Mouse (Mus musculus): ENCODE measurements around the gene Gm45799. TPM values are rescaled to one million over a fixed set of nuclear protein-coding genes. Genes with fewer than 3 reads are reported as not detected.
A peak's percentile ranks its signal among the peaks of the same experiment; 100 is the strongest.

Gm45799 gene
- polyA plus RNA-seq (2012; rRNA removed) = 203 and 226 TPM in 2 replicates

- no peaks in the 10 kb centered on the region for H3K27me3 ChIP-seq (ENCODE audit: control insufficient read depth, insufficient read depth, low read length)
- H3K4me1 ChIP-seq (ENCODE audit: control insufficient read depth, insufficient read depth, insufficient read length, low read length) = peaks cover 9% of the 10 kb centered on the region
- H3K27ac ChIP-seq (ENCODE audit: insufficient read depth, low read depth, low read length) = peak within 1 kb of the TSS; percentile 87
- peaks cover 13% of the 10 kb centered on the region for H3K36me3 ChIP-seq (ENCODE audit: control insufficient read depth, insufficient read depth, low read length)
- under 1% methylated on average over 45 of the region's 45 CpGs for WGBS
- no peak for TF ChIP-seq CTCF (IDR thresholded peaks at IDR 0.05; ENCODE audit: extremely low read depth, insufficient read length, insufficient replicate concordance, low read depth, low read length)
- 0 out of 2 replicates have a peak, but pooled peaks have one; percentile 63 for TF ChIP-seq POLR2A (IDR thresholded peaks at IDR 0.05; ENCODE audit: low read depth, low read length)
- H3K4me3 ChIP-seq (ENCODE audit: low read depth, low read length) = peak within 1 kb of the TSS; percentile 93
Measured at GRCm38 (mm10) chr7:105640233-105640893, at the start of gene Gm45799, which contains the start of gene Arfip2. Gene Gm45799, plus strand, starts transcription at chr7:105640552. Gene Arfip2, minus strand, starts transcription at chr7:105640416.

GRCm38 (mm10) chr7:105602860-105603623 is 37.3 kb upstream of the Gm45799 start:
- Histone ChIP-seq H3K4me3 (ENCODE audit: low read depth, low read length) (no peak overlapping the region), H3K27me3 (ENCODE audit: control insufficient read depth, insufficient read depth, low read length) (no peaks in the 10 kb centered on the region), H3K27ac (ENCODE audit: insufficient read depth, low read depth, low read length) (no peak overlapping the region), H3K36me3 (ENCODE audit: control insufficient read depth, insufficient read depth, low read length) (no peaks in the 10 kb centered on the region), H3K4me1 (ENCODE audit: control insufficient read depth, insufficient read depth, insufficient read length, low read length) (no peaks in the 10 kb centered on the region)
- WGBS = 34% methylated on average over 9 of the region's 9 CpGs
- TF ChIP-seq POLR2A (IDR thresholded peaks at IDR 0.05; ENCODE audit: low read depth, low read length) = no peak
- TF ChIP-seq CTCF (IDR thresholded peaks at IDR 0.05; ENCODE audit: extremely low read depth, insufficient read length, insufficient replicate concordance, low read depth, low read length) = peak; percentile 72; the same call in 1 of the 2 replicates

GRCm38 (mm10) chr7:105608467-105608866 is 31.9 kb upstream of the Gm45799 start:
- H3K27ac ChIP-seq (ENCODE audit: insufficient read depth, low read depth, low read length) = no peak overlapping the region
- no peak overlapping the region for H3K4me3 ChIP-seq (ENCODE audit: low read depth, low read length)
- peaks cover 6% of the 10 kb centered on the region; the same call in 1 of the 2 replicates for H3K36me3 ChIP-seq (ENCODE audit: control insufficient read depth, insufficient read depth, low read length)
- no peak for TF ChIP-seq CTCF (IDR thresholded peaks at IDR 0.05; ENCODE audit: extremely low read depth, insufficient read length, insufficient replicate concordance, low read depth, low read length)
- TF ChIP-seq POLR2A (IDR thresholded peaks at IDR 0.05; ENCODE audit: low read depth, low read length) = no peak
- 74% methylated on average over 3 of the region's 3 CpGs for WGBS
- H3K4me1 ChIP-seq (ENCODE audit: control insufficient read depth, insufficient read depth, insufficient read length, low read length) = no peaks in the 10 kb centered on the region
- no peaks in the 10 kb centered on the region for H3K27me3 ChIP-seq (ENCODE audit: control insufficient read depth, insufficient read depth, low read length)

GRCm38 (mm10) chr7:105611767-105612166 is 28.6 kb upstream of the Gm45799 start:
- H3K36me3 ChIP-seq (ENCODE audit: control insufficient read depth, insufficient read depth, low read length) = peaks cover 8% of the 10 kb centered on the region; the same call in 1 of the 2 replicates
- 82% methylated on average over 1 of the region's 1 CpGs for WGBS
- no peak overlapping the region for H3K27ac ChIP-seq (ENCODE audit: insufficient read depth, low read depth, low read length)
- TF ChIP-seq CTCF (IDR thresholded peaks at IDR 0.05; ENCODE audit: extremely low read depth, insufficient read length, insufficient replicate concordance, low read depth, low read length) = no peak
- TF ChIP-seq POLR2A (IDR thresholded peaks at IDR 0.05; ENCODE audit: low read depth, low read length) = no peak
- no peaks in the 10 kb centered on the region for H3K4me1 ChIP-seq (ENCODE audit: control insufficient read depth, insufficient read depth, insufficient read length, low read length)
- H3K4me3 ChIP-seq (ENCODE audit: low read depth, low read length) = no peak overlapping the region
- H3K27me3 ChIP-seq (ENCODE audit: control insufficient read depth, insufficient read depth, low read length) = no peaks in the 10 kb centered on the region

- Histone ChIP-seq H3K27me3 (ENCODE audit: control insufficient read depth, insufficient read depth, low read length) (no peaks in the 10 kb centered on the region), H3K27ac (ENCODE audit: insufficient read depth, low read depth, low read length) (no peak overlapping the region), H3K4me1 (ENCODE audit: control insufficient read depth, insufficient read depth, insufficient read length, low read length) (no peaks in the 10 kb centered on the region), H3K36me3 (ENCODE audit: control insufficient read depth, insufficient read depth, low read length) (peaks cover 11% of the 10 kb centered on the region; the same call in 1 of the 2 replicates), H3K4me3 (ENCODE audit: low read depth, low read length) (no peak overlapping the region)
- TF ChIP-seq POLR2A (IDR thresholded peaks at IDR 0.05; ENCODE audit: low read depth, low read length) (no peak), CTCF (IDR thresholded peaks at IDR 0.05; ENCODE audit: extremely low read depth, insufficient read length, insufficient replicate concordance, low read depth, low read length) (no peak)
- 91% methylated on average over 1 of the region's 1 CpGs for WGBS
Measured at GRCm38 (mm10) chr7:105614400-105614799, 26.0 kb upstream of the Gm45799 start.

- 62% methylated on average over 1 of the region's 1 CpGs for WGBS
- Histone ChIP-seq H3K4me3 (ENCODE audit: low read depth, low read length) (no peak overlapping the region), H3K27ac (ENCODE audit: insufficient read depth, low read depth, low read length) (no peak overlapping the region), H3K4me1 (ENCODE audit: control insufficient read depth, insufficient read depth, insufficient read length, low read length) (no peaks in the 10 kb centered on the region), H3K36me3 (ENCODE audit: control insufficient read depth, insufficient read depth, low read length) (peaks cover 10% of the 10 kb centered on the region; the same call in 1 of the 2 replicates), H3K27me3 (ENCODE audit: control insufficient read depth, insufficient read depth, low read length) (no peaks in the 10 kb centered on the region)
- TF ChIP-seq CTCF (IDR thresholded peaks at IDR 0.05; ENCODE audit: extremely low read depth, insufficient read length, insufficient replicate concordance, low read depth, low read length) (no peak), POLR2A (IDR thresholded peaks at IDR 0.05; ENCODE audit: low read depth, low read length) (no peak)
Measured at GRCm38 (mm10) chr7:105615720-105616119, 24.6 kb upstream of the Gm45799 start.

- 82% methylated on average over 6 of the region's 6 CpGs for WGBS
- no peaks in the 10 kb centered on the region for H3K4me1 ChIP-seq (ENCODE audit: control insufficient read depth, insufficient read depth, insufficient read length, low read length)
- H3K4me3 ChIP-seq (ENCODE audit: low read depth, low read length) = no peak overlapping the region
- no peak overlapping the region for H3K27ac ChIP-seq (ENCODE audit: insufficient read depth, low read depth, low read length)
- H3K27me3 ChIP-seq (ENCODE audit: control insufficient read depth, insufficient read depth, low read length) = no peaks in the 10 kb centered on the region
- TF ChIP-seq POLR2A (IDR thresholded peaks at IDR 0.05; ENCODE audit: low read depth, low read length) = no peak
- no peak for TF ChIP-seq CTCF (IDR thresholded peaks at IDR 0.05; ENCODE audit: extremely low read depth, insufficient read length, insufficient replicate concordance, low read depth, low read length)
- H3K36me3 ChIP-seq (ENCODE audit: control insufficient read depth, insufficient read depth, low read length) = peaks cover 6% of the 10 kb centered on the region; the same call in 1 of the 2 replicates
Measured at GRCm38 (mm10) chr7:105616561-105616960, 23.8 kb upstream of the Gm45799 start.

All from small intestine, adult 2 months (tissue).